In the genomic region with DNA sequence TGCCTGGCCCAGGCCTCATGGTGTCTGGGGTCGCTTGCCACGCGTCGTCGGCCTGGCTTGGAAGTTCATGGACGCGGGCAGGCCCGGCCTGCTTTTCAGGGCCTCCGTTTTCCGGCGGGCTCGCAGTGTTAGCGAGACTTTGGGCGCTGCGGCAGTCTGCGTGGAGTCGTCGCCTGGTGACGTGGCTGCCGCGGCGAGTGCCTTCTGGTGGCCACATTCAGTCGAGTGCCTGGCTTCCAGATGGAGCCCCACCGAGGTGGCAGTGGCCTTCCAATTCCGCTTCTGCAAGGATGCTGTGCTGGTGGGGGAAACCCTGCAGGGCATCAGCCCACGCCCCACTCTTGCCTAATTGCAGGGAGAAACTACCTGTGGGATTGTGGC, we compare ENCODE assay signal across 7 mouse cellular contexts.
DNase-seq lines count a peak whose midpoint lies in the region; ATAC-seq and TF ChIP-seq lines count a peak whose summit lies in the region.
"Not testable (repeated sequence)": the region's sequence is repeated elsewhere in the genome, so short reads cannot be mapped to it uniquely, and the experiment has no call there.

No protein-coding gene starts in this region.

- not testable (repeated sequence) for H3K4me1 ChIP-seq in erythroblast, embryonic 14.5 days (ENCODE audit: control insufficient read depth); heart, embryonic 13.5 days; intestine, postnatal 0 days (replicated peaks; ENCODE audit: control insufficient read depth, insufficient read depth, low read length); liver, embryonic 11.5 days (replicated peaks; ENCODE audit: control insufficient read depth, insufficient read depth, low read length)

- peak; percentile 8 for DNase-seq in c-Kit-positive CD71-positive TER-119-negative erythroid progenitor cells, embryonic 14.5 days (ENCODE audit: low read depth)
- not testable (repeated sequence) for DNase-seq in liver, embryonic 11.5 days (ENCODE audit: low spot score)
- DNase-seq in right cerebral cortex, adult 2 months (ENCODE audit: low spot score in 2 of 2): peak; percentile 3 to 4

- H3K9ac ChIP-seq in heart, embryonic 13.5 days: peak overlapping the region; percentile 84
- H3K9ac ChIP-seq in intestine, postnatal 0 days (ENCODE audit: low read depth, low read length): peak overlapping the region; percentile 62
- H3K9ac ChIP-seq in liver, embryonic 11.5 days (ENCODE audit: low read depth, low read length): peak overlapping the region; percentile 73

- H3K36me3 ChIP-seq in erythroblast, embryonic 14.5 days (ENCODE audit: control insufficient read depth); intestine, postnatal 0 days (ENCODE audit: control insufficient read depth, insufficient read depth); liver, embryonic 11.5 days (ENCODE audit: control insufficient read depth, insufficient read depth, low read length): not testable (repeated sequence)
- peaks cover 23% of the 10 kb centered on the region for H3K36me3 ChIP-seq in heart, embryonic 13.5 days

- not testable (repeated sequence) for H3K27me3 ChIP-seq in erythroblast, embryonic 14.5 days (ENCODE audit: control insufficient read depth); heart, embryonic 13.5 days (replicated peaks); intestine, postnatal 0 days (replicated peaks; ENCODE audit: control insufficient read depth, insufficient read depth, low read length); liver, embryonic 11.5 days (replicated peaks; ENCODE audit: control insufficient read depth, insufficient read depth, low read length)

- WGBS in heart, embryonic 13.5 days: 18% methylated on average over 26 of the region's 26 CpGs
- WGBS in intestine, postnatal 0 days: 29% methylated on average over 26 of the region's 26 CpGs
- WGBS in liver, embryonic 11.5 days: 21% methylated on average over 26 of the region's 26 CpGs

- H3K4me3 ChIP-seq in erythroblast, embryonic 14.5 days (replicated peaks): peak overlapping the region; percentile 67
- peak overlapping the region; percentile 64 for H3K4me3 ChIP-seq in heart, embryonic 13.5 days
- peak overlapping the region; percentile 43 for H3K4me3 ChIP-seq in intestine, postnatal 0 days (ENCODE audit: low read depth, low read length)
- H3K4me3 ChIP-seq in liver, embryonic 11.5 days (ENCODE audit: low read depth, low read length): peak overlapping the region; percentile 56

- H3K4me2 ChIP-seq in heart, embryonic 13.5 days: peak overlapping the region; percentile 80
- H3K4me2 ChIP-seq in intestine, postnatal 0 days (replicated peaks; ENCODE audit: low read depth): peak overlapping the region; percentile 74
- H3K4me2 ChIP-seq in liver, embryonic 11.5 days: peak overlapping the region; percentile 70

- not testable (repeated sequence) for H3K27ac ChIP-seq in heart, embryonic 13.5 days (replicated peaks); intestine, postnatal 0 days (ENCODE audit: low read depth, low read length); liver, embryonic 11.5 days (ENCODE audit: low read depth, low read length)

- ATAC-seq in heart, embryonic 13.5 days (ENCODE audit: extremely low read depth, insufficient number of reproducible peaks, low FRiP score, low TSS enrichment); intestine, postnatal 0 days: not testable (repeated sequence)
- peak; percentile 41; the same call in 1 of the 2 replicates for ATAC-seq in liver, embryonic 11.5 days (replicated peaks; ENCODE audit: low FRiP score)
- ATAC-seq in megakaryocyte-erythroid progenitor cell, adult 5-6 weeks (replicated peaks; ENCODE audit: low FRiP score, low TSS enrichment, poor library complexity, severe bottlenecking): peak; percentile 77

- not testable (repeated sequence) for H3K9me3 ChIP-seq in erythroblast, embryonic 14.5 days (ENCODE audit: control insufficient read depth, low read length); intestine, postnatal 0 days (ENCODE audit: control insufficient read depth); liver, embryonic 11.5 days (ENCODE audit: control insufficient read depth, low read length)
- peaks cover 23% of the 10 kb centered on the region for H3K9me3 ChIP-seq in heart, embryonic 13.5 days

- not testable (repeated sequence) for TF ChIP-seq CTCF in intestine, postnatal 0 days (IDR thresholded peaks at IDR 0.05; ENCODE audit: low read depth)
